Mouse (Mus musculus) urinary bladder, postnatal 14 days (tissue): Measurements from ENCODE around the gene Sigirr.
A peak's percentile ranks its signal among the peaks of the same experiment; 100 is the strongest.

ENCODE experiments used
- DNase-seq: peaks from one replicate; pipeline ENCODE4 v3.0.0; 2021; ENCODE audit warnings: low spot score

Sigirr gene

GRCm38 (mm10) chr7:141096649-141097056 lies 3.7 kb downstream of the Sigirr start:
- no peak for DNase-seq

GRCm38 (mm10) chr7:141096021-141096420 lies 4.4 kb downstream of the Sigirr start:
- DNase-seq, result no peak

GRCm38 (mm10) chr7:141094487-141095205 lies 5.7 kb downstream of the Sigirr start:
- no peak for DNase-seq

- no peak for DNase-seq
Observed at GRCm38 (mm10) chr7:141093950-141094349, 6.4 kb downstream of the Sigirr start.

- peak; percentile 88 for DNase-seq
Observed at GRCm38 (mm10) chr7:141092051-141092735, 8.2 kb downstream of the Sigirr start.

DNA sequence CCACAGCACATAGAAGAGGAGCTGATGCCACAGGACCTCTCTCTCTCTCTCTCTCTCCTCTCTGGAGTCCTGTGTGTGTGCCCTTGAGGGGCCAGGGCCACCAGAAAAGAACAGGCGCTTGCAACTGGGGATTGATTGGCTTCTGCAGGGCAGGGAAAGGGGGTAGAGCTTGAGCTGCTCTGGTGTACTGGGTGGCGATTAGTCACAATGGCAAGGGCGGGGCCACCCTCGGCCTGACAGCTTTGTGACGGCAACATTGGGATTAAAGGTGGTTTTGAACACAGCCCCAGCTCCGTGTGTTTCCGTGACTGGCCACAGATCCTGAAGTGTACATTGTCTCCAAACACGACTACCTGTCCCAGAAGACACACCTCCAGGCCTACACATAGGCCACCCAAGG lies 10.1 kb downstream of the Sigirr start:
- no peak for DNase-seq

DNA sequence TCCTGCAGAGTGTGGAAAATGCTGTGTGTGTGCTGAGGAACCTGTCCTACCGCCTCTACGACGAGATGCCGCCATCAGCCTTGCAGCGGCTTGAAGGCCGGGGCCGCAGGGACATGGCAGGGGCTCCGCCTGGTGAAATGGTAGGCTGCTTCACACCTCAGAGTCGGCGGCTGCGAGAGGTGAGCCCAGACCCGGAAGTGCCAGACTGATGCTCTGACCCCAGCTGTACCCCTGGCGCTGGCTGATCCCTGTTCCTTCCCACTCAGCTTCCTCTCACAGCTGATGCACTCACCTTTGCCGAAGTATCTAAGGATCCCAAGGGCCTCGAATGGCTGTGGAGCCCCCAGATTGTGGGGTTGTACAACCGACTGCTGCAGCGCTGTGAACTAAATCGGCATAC lies 11.9 kb downstream of the Sigirr start:
- no peak for DNase-seq

DNA sequence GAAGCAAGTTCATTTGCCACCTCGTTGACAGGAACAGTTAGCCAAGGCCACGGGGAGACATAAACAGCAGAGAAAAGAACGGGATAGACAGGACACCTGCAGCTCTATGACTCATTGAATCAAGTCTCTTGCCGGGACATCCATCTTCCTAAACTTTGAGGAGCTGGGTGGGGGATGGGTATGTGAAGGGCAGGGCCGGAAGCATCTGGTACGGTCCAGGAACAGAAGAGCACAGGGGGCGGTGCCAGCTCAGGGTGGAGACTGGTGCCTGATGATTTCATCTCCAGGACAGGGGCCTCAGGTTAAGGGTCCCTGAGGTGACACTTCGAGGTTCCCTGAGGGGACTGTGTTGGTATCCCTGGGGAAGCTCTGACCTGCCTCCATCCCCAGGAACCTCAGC lies 12.5 kb downstream of the Sigirr start:
- DNase-seq, result no peak

- DNase-seq, result peak; percentile 74
Observed at GRCm38 (mm10) chr7:141079481-141080449, 20.6 kb downstream of the Sigirr start.

- DNase-seq, result peak; percentile 74
Observed at GRCm38 (mm10) chr7:141078876-141079275, 21.5 kb downstream of the Sigirr start.

- DNase-seq, result no peak
Observed at GRCm38 (mm10) chr7:141077841-141078240, 22.5 kb downstream of the Sigirr start, which contains the start of gene Pkp3. Gene Pkp3 (plus strand): TSS chr7:141078218.

DNA sequence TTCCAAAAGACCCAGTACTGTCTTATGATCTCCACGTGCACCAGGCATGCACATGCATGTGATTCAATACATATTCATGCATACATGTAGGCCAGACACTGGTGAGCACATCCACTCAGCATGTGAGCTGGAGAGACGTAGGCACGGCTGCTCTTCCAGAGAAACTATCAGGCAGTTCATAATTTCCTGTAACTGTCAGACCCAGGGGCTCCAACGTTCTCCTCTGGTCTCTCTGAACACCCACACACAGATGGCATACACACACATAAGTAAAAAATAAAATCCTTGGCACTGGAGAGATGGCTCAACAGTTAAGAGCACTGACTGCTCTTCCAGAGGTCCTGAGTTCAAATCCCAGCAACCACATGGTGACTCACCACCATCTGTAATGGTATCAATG lies 26.6 kb downstream of the Sigirr start:
- no peak for DNase-seq

GRCm38 (mm10) chr7:141072017-141072745 lies 28.2 kb downstream of the Sigirr start:
- DNase-seq, result peak; percentile 48

DNA sequence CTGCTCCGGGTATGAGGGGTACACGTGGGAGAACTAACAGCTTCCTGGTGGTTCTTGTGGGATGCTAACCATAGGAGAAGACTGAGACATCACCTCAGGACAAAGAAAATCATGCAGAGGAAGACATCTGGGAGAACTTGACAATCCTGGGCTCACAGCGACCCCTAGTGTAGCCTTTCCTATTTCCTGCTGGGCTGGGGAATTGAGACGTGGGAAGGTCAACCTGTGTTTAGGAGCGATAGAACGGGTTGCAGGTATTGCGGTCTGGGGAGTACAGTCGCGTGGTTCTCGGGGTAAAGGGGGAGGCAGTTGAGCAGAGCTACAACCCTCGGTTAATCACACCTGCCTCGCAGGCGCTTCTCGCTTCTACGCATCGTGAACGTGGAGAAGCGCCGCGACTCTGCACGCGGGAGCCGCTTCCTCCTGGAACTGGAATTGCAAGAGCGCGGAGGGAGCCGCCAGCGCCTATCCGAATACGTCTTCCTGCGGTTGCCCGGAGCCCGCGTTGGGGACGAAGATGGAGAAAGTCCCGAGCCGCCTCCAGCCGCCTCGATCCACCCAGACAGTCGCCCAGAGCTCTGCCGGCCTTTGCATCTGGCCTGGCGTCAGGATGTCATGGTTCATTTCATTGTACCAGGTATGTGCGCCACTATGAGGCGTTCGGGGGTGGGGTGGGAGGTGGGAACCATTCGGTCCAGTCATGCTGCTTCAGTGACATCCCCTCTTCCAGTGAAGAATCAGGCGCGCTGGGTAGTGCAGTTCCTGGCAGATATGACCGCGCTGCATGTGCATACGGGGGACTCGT lies 30.1 kb downstream of the Sigirr start:
- DNase-seq, result peak; percentile 85

DNA sequence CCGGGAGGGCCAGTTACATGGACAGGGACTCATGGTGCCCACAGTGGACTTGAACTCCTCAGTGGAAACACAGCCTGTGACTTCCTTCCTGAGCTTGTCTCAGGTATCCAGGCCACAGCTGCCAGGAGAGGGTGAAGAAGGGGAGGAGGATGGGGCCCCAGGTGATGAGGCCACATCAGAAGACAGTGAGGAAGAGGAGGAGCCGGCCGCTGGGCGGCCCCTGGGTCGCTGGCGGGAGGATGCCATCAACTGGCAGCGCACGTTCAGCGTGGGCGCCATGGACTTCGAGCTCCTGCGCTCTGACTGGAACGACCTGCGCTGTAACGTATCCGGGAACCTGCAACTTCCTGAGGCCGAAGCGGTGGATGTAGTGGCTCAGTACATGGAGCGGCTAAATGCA lies 32.0 kb downstream of the Sigirr start:
- DNase-seq, result no peak

DNA sequence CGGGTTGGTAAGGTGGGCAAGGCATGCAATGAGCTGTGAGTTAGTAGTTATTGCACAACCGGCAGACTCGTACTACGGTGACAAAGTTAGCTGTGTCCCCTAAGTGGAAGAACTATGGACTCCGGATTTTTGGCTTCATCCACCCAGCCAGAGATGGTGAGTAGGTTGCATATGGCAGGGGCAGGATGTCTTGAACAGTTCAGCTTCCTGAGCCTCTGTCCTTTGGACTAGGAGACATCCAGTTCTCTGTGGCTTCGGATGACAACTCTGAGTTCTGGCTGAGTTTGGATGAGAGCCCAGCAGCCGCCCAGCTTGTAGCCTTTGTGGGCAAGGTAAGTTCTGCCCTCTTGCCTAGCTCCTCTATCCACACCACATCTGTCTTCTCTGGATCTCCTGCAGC lies 35.8 kb downstream of the Sigirr start:
- no peak for DNase-seq

- no peak for DNase-seq
Observed at GRCm38 (mm10) chr7:141064175-141064574, 36.2 kb downstream of the Sigirr start.

- DNase-seq, result no peak
Observed at GRCm38 (mm10) chr7:141063353-141063752, 37.0 kb downstream of the Sigirr start.

DNA sequence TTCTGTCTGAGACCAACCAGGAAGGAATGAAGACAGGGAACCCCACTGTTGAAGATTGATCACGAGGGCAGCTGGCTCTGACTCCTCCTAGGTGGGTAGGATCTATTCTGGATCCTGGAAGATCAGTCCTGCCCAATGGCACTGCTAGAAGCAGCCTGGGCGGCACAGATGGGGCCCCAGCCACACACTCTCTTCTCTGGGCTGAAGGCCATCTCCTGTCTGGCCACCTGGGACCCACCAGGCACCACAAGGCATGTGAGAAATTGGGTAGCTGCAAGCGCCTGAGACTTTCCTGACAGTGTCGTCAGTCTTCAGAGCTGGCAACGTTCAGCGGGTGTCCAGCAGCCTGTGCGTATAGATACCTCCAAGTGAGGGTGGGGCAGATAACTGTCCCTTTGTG lies 37.8 kb downstream of the Sigirr start:
- no peak for DNase-seq

DNA sequence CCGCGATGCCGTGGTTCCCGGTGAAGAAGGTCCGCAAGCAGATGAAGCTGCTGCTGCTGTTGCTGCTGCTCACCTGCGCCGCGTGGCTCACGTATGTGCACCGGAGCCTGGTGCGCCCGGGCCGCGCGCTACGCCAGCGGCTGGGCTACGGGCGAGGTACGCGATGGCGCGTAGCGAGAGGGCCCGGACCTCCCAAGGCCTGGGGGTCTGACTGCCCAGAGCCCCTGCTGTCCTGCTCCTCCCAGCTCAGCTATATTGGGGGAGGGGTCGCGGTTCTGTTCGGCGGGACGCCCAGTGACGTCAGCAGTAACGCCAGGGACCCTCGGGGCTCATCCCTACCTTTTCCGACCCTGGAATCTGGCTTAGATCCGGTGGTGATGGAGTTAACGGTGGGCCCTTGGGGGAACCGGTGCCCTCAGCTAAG lies 39.1 kb downstream of the Sigirr start:
- DNase-seq, result no peak
